Mouse (Mus musculus) regulatory T cell (primary cell): Measurements from ENCODE around the gene Gm20388.

ENCODE experiments used
- in situ Hi-C: fragments of 300-600 bp; cut with MboI, MseI; formaldehyde crosslinking; loops from one replicate; pipeline ENCODE4 v1.15.1; 2025; ENCODE audit warnings: high pct_unique_total_duplicates

Gm20388 gene

GRCm38 (mm10) chr8:121104049-121104818 lies 1193.6 kb downstream of the Gm20388 start:
- in situ Hi-C loops: loop anchor here (5.0 to 25.0 kb wide), 2 partner anchors 408 to 808 kb away; partner anchors contain the start of gene Slc7a5

GRCm38 (mm10) chr8:121107668-121108656 lies 1197.3 kb downstream of the Gm20388 start, which contains the start of gene Mthfsd:
Mthfsd (minus strand) TSS chr8:121108392.
- in situ Hi-C loops: loop anchor here (25.0 kb wide), 1 partner anchor 804 kb away; the partner anchor contains the start of gene Slc7a5

- in situ Hi-C loops: loop anchor here (25.0 kb wide), 1 partner anchor 804 kb away; the partner anchor contains the start of gene Slc7a5
These were observed 1198.0 kb downstream of the Gm20388 start for GRCm38 (mm10) chr8:121108657-121109056.

- in situ Hi-C loops: loop anchor here (25.0 kb wide), 1 partner anchor 801 kb away; the partner anchor contains the start of gene Slc7a5
These were observed 1200.7 kb downstream of the Gm20388 start for GRCm38 (mm10) chr8:121111145-121111907.

GRCm38 (mm10) chr8:121113261-121113660 lies 1202.6 kb downstream of the Gm20388 start:
- in situ Hi-C loops: loop anchor here (25.0 kb wide), 1 partner anchor 799 kb away; the partner anchor contains the start of gene Slc7a5

- in situ Hi-C loops: loop anchor here (25.0 kb wide), 1 partner anchor 797 kb away; the partner anchor contains the start of gene Slc7a5
These were observed 1204.5 kb downstream of the Gm20388 start for GRCm38 (mm10) chr8:121115136-121115535.

- in situ Hi-C loops: loop anchor here (25.0 kb wide), 1 partner anchor 796 kb away; the partner anchor contains the start of gene Slc7a5
These were observed 1205.3 kb downstream of the Gm20388 start, which contains the start of gene Foxc2 for GRCm38 (mm10) chr8:121115948-121116347. Foxc2 (plus strand) TSS chr8:121116171.

- in situ Hi-C loops: loop anchor here (25.0 kb wide), 1 partner anchor 796 kb away; the partner anchor contains the start of gene Slc7a5
These were observed 1206.0 kb downstream of the Gm20388 start for GRCm38 (mm10) chr8:121116591-121117185.

- in situ Hi-C loops: loop anchor here (25.0 kb wide), 1 partner anchor 795 kb away; the partner anchor contains the start of gene Slc7a5
These were observed 1206.6 kb downstream of the Gm20388 start for GRCm38 (mm10) chr8:121117186-121117651.

- in situ Hi-C loops: loop anchor here (25.0 kb wide), 1 partner anchor 794 kb away; the partner anchor contains the start of gene Slc7a5
These were observed 1207.3 kb downstream of the Gm20388 start for GRCm38 (mm10) chr8:121117906-121118305.

GRCm38 (mm10) chr8:121118634-121119420 lies 1208.2 kb downstream of the Gm20388 start:
- in situ Hi-C loops: loop anchor here (25.0 kb wide), 1 partner anchor 793 kb away; the partner anchor contains the start of gene Slc7a5

- in situ Hi-C loops: loop anchor here (5.0 to 25.0 kb wide), 3 partner anchors 92 to 792 kb away; partner anchors contain the start of gene Slc7a5
These were observed 1209.2 kb downstream of the Gm20388 start for GRCm38 (mm10) chr8:121119635-121120455.

GRCm38 (mm10) chr8:121120456-121121419 lies 1210.1 kb downstream of the Gm20388 start:
- in situ Hi-C loops: loop anchor here (5.0 to 25.0 kb wide), 3 partner anchors 92 to 792 kb away; partner anchors contain the start of gene Slc7a5

- in situ Hi-C loops: loop anchor here (5.0 to 25.0 kb wide), 3 partner anchors 91 to 791 kb away; partner anchors contain the start of gene Slc7a5
These were observed 1211.1 kb downstream of the Gm20388 start for GRCm38 (mm10) chr8:121121704-121122103.

GRCm38 (mm10) chr8:121122368-121122767 lies 1211.7 kb downstream of the Gm20388 start:
- in situ Hi-C loops: loop anchor here (5.0 to 25.0 kb wide), 3 partner anchors 90 to 790 kb away; partner anchors contain the start of gene Slc7a5

GRCm38 (mm10) chr8:121123113-121123512 lies 1212.5 kb downstream of the Gm20388 start:
- in situ Hi-C loops: loop anchor here (5.0 to 25.0 kb wide), 3 partner anchors 89 to 789 kb away; partner anchors contain the start of gene Slc7a5
